Mouse (Mus musculus) left cerebral cortex, adult 8-10 months (tissue): ENCODE measurements around the gene Gfi1b. TPM values are rescaled to one million over a fixed set of nuclear protein-coding genes. Genes with fewer than 3 reads are reported as not detected.

ENCODE experiments used
- microRNA-seq, 2 experiments: library from miRNA; unstranded; fragments of <30 nt; microRNA quantifications; one replicate each; pipeline ENCODE4 v1.2.0; 2022
- total RNA-seq, 4 experiments: library from RNA; stranded (reverse); gene quantifications; 2 replicates each; pipeline ENCODE4 v1.2.4; 2022

Gfi1b gene
- total RNA-seq, 4 experiments from 2014 or later = not detected

Small RNA genes within 50 kb of the gene (microRNA-seq; reads per million reads assigned to microRNA genes)
- gene Gm22824 = 0 reads per million in 2 experiments

Other genes starting within 250 kb of the Gfi1b start
- 10 to 100 TPM; 23.4 to 29.3 (median 26.5) TPM for gene Ppp1r26, start 175.2 kb downstream of the Gfi1b start, total RNA-seq
- 1 to 10 TPM; 2.4 to 6.3 (median 3.1) TPM for gene 1700007K13Rik, start 155.7 kb downstream of the Gfi1b start, total RNA-seq
- 10 to 100 TPM; 37.5 to 40.1 (median 38.5) TPM for gene Mrps2, start 153.9 kb downstream of the Gfi1b start, total RNA-seq
- gene Gbgt1, start 125.1 kb downstream of the Gfi1b start, total RNA-seq = 1 to 10 TPM; 2.9 to 4.4 (median 3.5) TPM
- gene Gm10134, start 115.9 kb downstream of the Gfi1b start, total RNA-seq = 1 to 10 TPM in 2 of 4 experiments, not detected in 2; 1.7 to 3.6 TPM
- 100 to 1,000 TPM in 1 of 4 experiments, 10 to 100 TPM in 3; 89.1 to 103 (median 96.7) TPM for gene Ralgds, start 108.9 kb downstream of the Gfi1b start, total RNA-seq
- gene Cel, start 58.6 kb downstream of the Gfi1b start, total RNA-seq = not detected
- gene Gtf3c5, start 38.2 kb downstream of the Gfi1b start, total RNA-seq = 10 to 100 TPM; 18.0 to 19.4 (median 19.2) TPM
- 10 to 100 TPM; 54.1 to 61.6 (median 57.4) TPM for gene Tsc1, start 19.2 kb upstream of the Gfi1b start, total RNA-seq
- gene Spaca9, start 77.7 kb upstream of the Gfi1b start, total RNA-seq = 1 to 10 TPM in 2 of 4 experiments, under 1 TPM in 2; 0.55 to 2.1 (median 1.1) TPM
- 1 to 10 TPM; 1.7 to 2.6 (median 2.4) TPM for gene Ak8, start 78.2 kb upstream of the Gfi1b start, total RNA-seq
- 10 to 100 TPM; 32.2 to 36.3 (median 34.0) TPM for gene Gtf3c4, start 218.4 kb upstream of the Gfi1b start, total RNA-seq
- 1 to 10 TPM; 7.6 to 9.7 (median 8.7) TPM for gene Ddx31, start 218.4 kb upstream of the Gfi1b start, total RNA-seq